Mouse (Mus musculus): ENCODE results near the gene Vmn2r25. TPM values are rescaled to one million over a fixed set of nuclear protein-coding genes. Genes with fewer than 3 reads are reported as not detected.
"Not testable (repeated sequence)": the region's sequence is repeated elsewhere in the genome, so short reads cannot be mapped to it uniquely, and the experiment has no call there.

Gene Vmn2r25
- not detected in 2 replicates for polyA plus RNA-seq (2015; fragmentation: Nextera tagmentation; extraction: Ambion mirVana)

DNA sequence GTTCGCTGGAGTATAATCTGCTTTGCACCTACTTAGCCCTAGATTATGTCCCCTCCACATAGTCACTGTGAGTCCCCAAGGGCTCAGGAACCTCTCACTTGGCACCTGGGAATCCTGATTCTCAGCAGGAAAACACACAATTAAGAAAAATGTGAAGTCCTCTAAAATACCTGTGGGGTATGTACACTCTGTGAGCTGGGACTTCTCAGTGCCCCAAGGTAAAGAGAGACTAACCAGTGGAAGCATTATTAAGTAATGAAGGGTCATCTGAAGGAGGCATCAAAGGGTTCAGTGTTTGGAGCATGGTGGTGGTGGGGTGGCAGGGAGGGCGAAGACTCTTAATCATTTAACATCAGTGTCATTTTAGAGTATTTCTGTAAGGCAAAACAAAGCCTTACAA is at the start of gene Vmn2r25:
Vmn2r25 (minus strand) TSS at position 101 of the 400 bp plus-strand sequence.
- H3K27ac ChIP-seq; H3K4me3 ChIP-seq; H3K4me2 ChIP-seq; H3K9me3 ChIP-seq; H3K4me1 ChIP-seq; H3K27me3 ChIP-seq; H3K36me3 ChIP-seq; ATAC-seq (ENCODE audit: insufficient number of reproducible peaks, insufficient read depth, low FRiP score, low TSS enrichment, low read depth); H3K9ac ChIP-seq: not testable (repeated sequence)
- WGBS, result 51% methylated on average over 1 of the region's 2 CpGs

DNA sequence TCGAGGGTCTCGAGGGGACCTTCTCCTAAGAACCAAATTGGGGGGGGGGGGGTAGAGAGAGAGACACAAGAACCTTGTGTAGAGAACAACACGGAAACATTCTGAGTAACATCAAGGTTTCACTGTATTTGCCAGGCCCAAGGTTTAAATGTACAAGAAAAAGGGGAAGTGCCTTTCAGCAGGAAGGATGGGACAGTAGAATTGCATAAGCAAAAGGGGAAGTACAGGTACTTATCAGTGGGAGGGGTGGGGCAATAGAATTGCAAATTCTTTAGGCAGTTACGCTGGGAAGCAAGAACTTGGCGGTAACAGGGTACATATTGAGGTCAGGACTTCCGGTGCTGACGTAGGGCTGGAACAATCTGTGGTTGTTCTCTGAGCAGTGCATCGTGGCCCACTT is 33.3 kb downstream of the Vmn2r25 start:
- H3K9me3 ChIP-seq, result no peaks in the 10 kb centered on the region
- no peak overlapping the region for H3K4me3 ChIP-seq
- no peak overlapping the region for H3K4me2 ChIP-seq
- no peaks in the 10 kb centered on the region for H3K36me3 ChIP-seq
- WGBS, result 80% methylated on average over 8 of the region's 8 CpGs
- H3K27me3 ChIP-seq, result no peaks in the 10 kb centered on the region
- no peak overlapping the region for H3K9ac ChIP-seq
- ATAC-seq (ENCODE audit: insufficient number of reproducible peaks, insufficient read depth, low FRiP score, low TSS enrichment, low read depth), result no peak
- no peaks in the 10 kb centered on the region for H3K4me1 ChIP-seq
- no peak overlapping the region for H3K27ac ChIP-seq

DNA sequence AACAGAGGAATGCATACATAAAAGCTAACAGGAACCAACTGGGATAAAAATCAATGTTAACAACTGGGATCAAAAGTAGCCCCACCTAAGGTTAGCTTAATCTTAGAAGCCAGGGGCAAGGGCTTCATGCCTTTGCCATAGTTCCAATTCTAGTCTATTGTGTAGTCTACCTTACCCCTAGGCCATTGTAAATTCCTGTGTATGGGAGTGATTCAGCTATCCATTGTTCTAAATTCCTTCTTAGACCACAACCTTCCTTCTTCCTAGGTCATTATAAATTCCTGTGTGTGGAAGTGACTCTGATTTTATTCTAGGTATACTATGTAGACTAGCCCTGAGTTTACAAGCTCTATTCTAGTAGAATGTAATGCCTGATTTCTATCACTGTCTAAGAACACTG is 43.0 kb downstream of the Vmn2r25 start:
- ATAC-seq (ENCODE audit: insufficient number of reproducible peaks, insufficient read depth, low FRiP score, low TSS enrichment, low read depth); H3K27ac ChIP-seq: not testable (repeated sequence)

DNA sequence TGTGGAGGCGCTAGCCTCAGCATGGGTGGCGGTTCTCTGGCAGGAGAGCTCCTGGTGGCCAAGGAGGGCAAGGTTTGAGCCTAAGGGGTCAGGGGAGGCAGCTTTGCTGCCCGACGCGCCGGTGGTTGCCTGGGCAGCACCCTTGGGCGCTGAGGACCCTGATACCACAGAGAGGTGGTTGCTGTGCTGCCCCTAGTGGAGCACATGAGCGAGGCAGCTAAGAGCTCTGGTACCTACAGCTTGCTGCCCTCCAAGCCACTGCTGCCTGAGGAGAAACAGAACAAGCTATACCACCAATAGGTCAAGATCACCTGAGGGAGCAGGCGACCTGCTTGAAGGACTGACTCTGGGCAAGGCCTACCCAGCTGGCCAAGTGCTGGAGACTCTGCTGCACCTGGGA is 59.5 kb downstream of the Vmn2r25 start:
- no peak for ATAC-seq (ENCODE audit: insufficient number of reproducible peaks, insufficient read depth, low FRiP score, low TSS enrichment, low read depth)
- no peaks in the 10 kb centered on the region for H3K36me3 ChIP-seq
- H3K9me3 ChIP-seq, result no peaks in the 10 kb centered on the region
- H3K27ac ChIP-seq, result no peak overlapping the region
- no peak overlapping the region for H3K9ac ChIP-seq
- WGBS, result 27% methylated on average over 9 of the region's 9 CpGs
- no peaks in the 10 kb centered on the region for H3K4me1 ChIP-seq
- H3K4me3 ChIP-seq, result no peak overlapping the region
- no peaks in the 10 kb centered on the region for H3K27me3 ChIP-seq
- no peak overlapping the region for H3K4me2 ChIP-seq

More for the DNA sequence above, 43.0 kb downstream of the Vmn2r25 start:
- H3K9me3 ChIP-seq, H3K27me3 ChIP-seq, H3K9ac ChIP-seq, H3K4me1 ChIP-seq, H3K36me3 ChIP-seq, H3K4me2 ChIP-seq, H3K4me3 ChIP-seq: not testable (repeated sequence)

DNA sequence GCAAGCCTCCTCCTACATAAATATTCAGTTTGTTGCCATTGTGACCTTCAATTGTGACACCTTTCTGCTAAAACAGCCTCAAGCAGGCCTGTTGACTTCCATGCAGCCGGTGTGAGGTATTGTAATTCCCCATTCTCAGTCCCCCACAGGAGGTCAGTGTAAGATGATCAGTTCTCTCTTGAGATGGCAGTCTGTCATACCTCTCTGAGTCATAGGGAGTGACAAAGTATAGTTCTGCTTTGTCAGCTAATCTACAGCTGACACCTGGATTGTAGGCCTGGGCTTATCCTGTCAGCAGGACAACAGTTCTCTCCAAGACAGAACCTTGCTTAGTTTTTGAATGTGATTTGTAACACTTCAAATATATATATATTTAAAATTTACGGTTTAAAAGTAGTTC is 68.4 kb downstream of the Vmn2r25 start:
- Histone ChIP-seq H3K9ac (no peak overlapping the region), H3K4me2 (no peak overlapping the region), H3K4me3 (no peak overlapping the region), H3K4me1 (no peaks in the 10 kb centered on the region), H3K9me3 (no peaks in the 10 kb centered on the region), H3K36me3 (no peaks in the 10 kb centered on the region), H3K27ac (no peak overlapping the region), H3K27me3 (no peaks in the 10 kb centered on the region)
- ATAC-seq (ENCODE audit: insufficient number of reproducible peaks, insufficient read depth, low FRiP score, low TSS enrichment, low read depth), result no peak
- 69% methylated on average over 2 of the region's 2 CpGs for WGBS

DNA sequence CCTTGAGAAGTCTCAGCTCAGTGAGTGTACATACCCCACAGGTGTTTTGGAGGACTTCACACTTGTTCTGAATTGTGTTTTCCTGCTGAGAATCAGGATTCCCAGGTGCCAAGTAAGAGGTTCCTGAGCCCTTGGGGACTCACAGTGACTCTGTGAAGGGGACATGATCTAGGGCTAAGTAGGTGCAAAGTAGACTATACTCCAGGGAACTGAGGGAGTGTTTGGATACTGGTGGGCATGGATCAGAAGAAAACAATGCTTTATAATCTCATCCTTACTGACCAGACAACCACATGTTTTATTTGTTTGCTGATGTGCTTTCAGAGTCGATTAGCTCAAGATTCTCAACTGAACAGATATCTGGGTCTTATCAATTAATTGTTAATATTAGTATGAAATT is 74.7 kb downstream of the Vmn2r25 start, which contains the start of gene Vmn2r24:
Vmn2r24 (plus strand) TSS at position 301 of the 400 bp plus-strand sequence.
- H3K9me3 ChIP-seq, result no peaks in the 10 kb centered on the region; the same call in 1 of the 2 replicates
- H3K9ac ChIP-seq, result no peak within 1 kb of the TSS
- H3K27me3 ChIP-seq, result no peaks in the 10 kb centered on the region
- H3K27ac ChIP-seq, result no peak within 1 kb of the TSS
- H3K4me3 ChIP-seq, result no peak within 1 kb of the TSS
- WGBS, result 68% methylated on average over 1 of the region's 1 CpGs
- H3K4me1 ChIP-seq, result no peaks in the 10 kb centered on the region
- no peak for ATAC-seq (ENCODE audit: insufficient number of reproducible peaks, insufficient read depth, low FRiP score, low TSS enrichment, low read depth)
- no peak within 1 kb of the TSS for H3K4me2 ChIP-seq
- H3K36me3 ChIP-seq, result no peaks in the 10 kb centered on the region

Other genes with a start within 250 kb of the Vmn2r25 start
- not detected in 2 replicates for gene Vmn2r22, start 202.7 kb downstream of the Vmn2r25 start, polyA plus RNA-seq (2015; fragmentation: Nextera tagmentation; extraction: Ambion mirVana)
- gene Vmn2r23, start 150.8 kb downstream of the Vmn2r25 start, polyA plus RNA-seq (2015; fragmentation: Nextera tagmentation; extraction: Ambion mirVana), result not detected in 2 replicates
- not detected in 2 replicates for gene Vmn2r24, start 74.6 kb downstream of the Vmn2r25 start, polyA plus RNA-seq (2015; fragmentation: Nextera tagmentation; extraction: Ambion mirVana)
- gene Vmn2r26, start 171.1 kb upstream of the Vmn2r25 start, polyA plus RNA-seq (2015; fragmentation: Nextera tagmentation; extraction: Ambion mirVana), result not detected in 2 replicates

Data from embryonic facial prominence, embryonic 13.5 days (tissue).